Mouse (Mus musculus): ENCODE measurements around the gene Slc23a2. TPM values are rescaled to one million over a fixed set of nuclear protein-coding genes. Genes with fewer than 3 reads are reported as not detected.

Gene Slc23a2
- polyA plus RNA-seq, 1 experiment from 2014 or later, result 11.7 TPM

- H3K4me2 ChIP-seq (ENCODE audit: low read length), result no peak overlapping the region
- no peaks in the 10 kb centered on the region for H3K36me3 ChIP-seq (ENCODE audit: insufficient read depth, low read length)
- 97% methylated on average over 9 of the region's 9 CpGs for WGBS
- H3K9me3 ChIP-seq (replicated peaks; ENCODE audit: low read length), result no peaks in the 10 kb centered on the region
- H3K4me1 ChIP-seq (replicated peaks; ENCODE audit: insufficient read depth, low read length), result no peaks in the 10 kb centered on the region; the same call in 1 of the 2 replicates
- no peak overlapping the region for H3K27ac ChIP-seq
- no peak for TF ChIP-seq CTCF (IDR thresholded peaks at IDR 0.05; ENCODE audit: low read depth)
- DNase-seq (ENCODE audit: low spot score) (no peak), ATAC-seq (replicated peaks; ENCODE audit: low FRiP score, low read depth) (no peak)
- H3K4me3 ChIP-seq (replicated peaks; ENCODE audit: low read depth, low read length), result no peak overlapping the region
- H3K27me3 ChIP-seq (ENCODE audit: insufficient read depth, low read length), result no peaks in the 10 kb centered on the region
- no peak overlapping the region for H3K9ac ChIP-seq (ENCODE audit: low read depth, low read length)
These were observed 35.9 kb downstream of the Slc23a2 start for GRCm38 (mm10) chr2:132108988-132109387.

- Histone ChIP-seq H3K4me3 (replicated peaks; ENCODE audit: low read depth, low read length) (no peak overlapping the region), H3K4me1 (replicated peaks; ENCODE audit: insufficient read depth, low read length) (peaks cover 7% of the 10 kb centered on the region), H3K36me3 (ENCODE audit: insufficient read depth, low read length) (no peaks in the 10 kb centered on the region), H3K27me3 (ENCODE audit: insufficient read depth, low read length) (no peaks in the 10 kb centered on the region), H3K9ac (ENCODE audit: low read depth, low read length) (no peak overlapping the region), H3K9me3 (replicated peaks; ENCODE audit: low read length) (no peaks in the 10 kb centered on the region), H3K4me2 (ENCODE audit: low read length) (no peak overlapping the region; the same call in 1 of the 2 replicates), H3K27ac (no peak overlapping the region)
- ATAC-seq (replicated peaks; ENCODE audit: low FRiP score, low read depth) (no peak), DNase-seq (ENCODE audit: low spot score) (peak; percentile 49)
- TF ChIP-seq CTCF (IDR thresholded peaks at IDR 0.05; ENCODE audit: low read depth), result no peak
- 50% methylated on average over 9 of the region's 9 CpGs for WGBS
These were observed 37.3 kb downstream of the Slc23a2 start for GRCm38 (mm10) chr2:132107611-132108010.

DNA sequence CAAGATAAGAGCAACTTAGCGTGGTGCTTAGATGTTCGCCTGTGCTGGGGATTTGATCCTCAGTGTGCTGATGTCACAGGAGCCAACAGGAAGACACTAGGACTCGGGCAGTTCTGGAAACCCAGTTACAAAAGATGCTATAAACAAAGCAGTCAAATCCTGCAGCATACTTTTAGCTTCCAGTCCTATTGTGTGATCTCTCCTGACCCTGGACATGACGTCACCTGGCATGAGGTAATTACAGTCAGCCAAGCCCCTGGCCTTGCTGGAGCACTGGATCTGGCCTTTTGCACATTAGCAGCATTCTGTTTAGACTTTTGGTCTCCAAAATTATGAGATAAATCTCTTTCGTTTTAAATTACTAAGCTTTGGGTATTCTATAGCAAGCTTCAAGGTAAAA, 38.8 kb downstream of the Slc23a2 start:
- Histone ChIP-seq H3K4me2 (ENCODE audit: low read length) (no peak overlapping the region), H3K9me3 (replicated peaks; ENCODE audit: low read length) (no peaks in the 10 kb centered on the region), H3K27me3 (ENCODE audit: insufficient read depth, low read length) (no peaks in the 10 kb centered on the region), H3K4me1 (replicated peaks; ENCODE audit: insufficient read depth, low read length) (peaks cover 8% of the 10 kb centered on the region), H3K4me3 (replicated peaks; ENCODE audit: low read depth, low read length) (no peak overlapping the region), H3K9ac (ENCODE audit: low read depth, low read length) (no peak overlapping the region), H3K27ac (no peak overlapping the region), H3K36me3 (ENCODE audit: insufficient read depth, low read length) (no peaks in the 10 kb centered on the region)
- WGBS, result 64% methylated on average over 5 of the region's 5 CpGs
- DNase-seq (ENCODE audit: low spot score) (no peak), ATAC-seq (replicated peaks; ENCODE audit: low FRiP score, low read depth) (no peak)
- no peak for TF ChIP-seq CTCF (IDR thresholded peaks at IDR 0.05; ENCODE audit: low read depth)

- WGBS, result 6% methylated on average over 8 of the region's 8 CpGs
- Histone ChIP-seq H3K9me3 (replicated peaks; ENCODE audit: low read length) (no peaks in the 10 kb centered on the region), H3K9ac (ENCODE audit: low read depth, low read length) (no peak overlapping the region), H3K27me3 (ENCODE audit: insufficient read depth, low read length) (no peaks in the 10 kb centered on the region), H3K36me3 (ENCODE audit: insufficient read depth, low read length) (no peaks in the 10 kb centered on the region), H3K27ac (peak overlapping the region; percentile 37; the same call in 1 of the 2 replicates), H3K4me2 (ENCODE audit: low read length) (peak overlapping the region; percentile 25), H3K4me3 (replicated peaks; ENCODE audit: low read depth, low read length) (no peak overlapping the region), H3K4me1 (replicated peaks; ENCODE audit: insufficient read depth, low read length) (peaks cover 10% of the 10 kb centered on the region)
- TF ChIP-seq CTCF (IDR thresholded peaks at IDR 0.05; ENCODE audit: low read depth), result no peak
- ATAC-seq (replicated peaks; ENCODE audit: low FRiP score, low read depth), result peak; percentile 66; the same call in 1 of the 2 replicates
- DNase-seq (ENCODE audit: low spot score), result peak; percentile 77
These were observed 41.6 kb downstream of the Slc23a2 start for GRCm38 (mm10) chr2:132103265-132103664.

DNA sequence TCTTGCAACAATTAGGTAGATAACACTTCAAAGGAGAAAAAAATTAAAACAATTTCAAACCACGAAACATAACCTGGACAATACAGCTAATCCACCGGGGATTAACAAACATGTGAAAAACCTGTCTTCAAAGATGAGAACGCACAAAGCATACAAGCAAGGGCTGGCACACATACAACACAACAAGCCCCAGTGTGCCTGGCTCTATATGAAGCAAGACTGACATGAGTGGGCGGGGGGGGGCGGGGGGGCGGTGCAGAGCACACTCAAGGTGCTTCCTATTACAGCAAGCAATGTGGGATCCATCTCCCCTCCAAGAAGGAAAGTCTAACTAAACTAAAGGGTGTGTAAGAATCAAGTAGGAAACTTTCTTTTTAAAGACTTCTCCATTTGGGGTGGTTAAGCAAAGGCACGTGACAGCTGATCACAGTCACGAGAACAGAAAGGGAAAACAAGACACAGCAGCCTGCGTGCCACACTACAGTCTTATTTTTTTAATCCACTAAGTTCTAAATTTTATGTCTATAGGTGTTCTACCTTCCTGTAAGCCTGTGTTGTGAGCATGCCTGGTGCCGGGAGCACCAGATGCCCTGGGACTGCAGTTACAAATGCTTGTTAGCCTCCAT, 42.3 kb downstream of the Slc23a2 start:
- Histone ChIP-seq H3K27me3 (ENCODE audit: insufficient read depth, low read length) (no peaks in the 10 kb centered on the region), H3K9ac (ENCODE audit: low read depth, low read length) (no peak overlapping the region), H3K36me3 (ENCODE audit: insufficient read depth, low read length) (no peaks in the 10 kb centered on the region), H3K4me2 (ENCODE audit: low read length) (peak overlapping the region; percentile 25), H3K27ac (peak overlapping the region; percentile 37; the same call in 1 of the 2 replicates), H3K4me1 (replicated peaks; ENCODE audit: insufficient read depth, low read length) (peaks cover 10% of the 10 kb centered on the region), H3K4me3 (replicated peaks; ENCODE audit: low read depth, low read length) (no peak overlapping the region), H3K9me3 (replicated peaks; ENCODE audit: low read length) (no peaks in the 10 kb centered on the region)
- TF ChIP-seq CTCF (IDR thresholded peaks at IDR 0.05; ENCODE audit: low read depth), result no peak
- ATAC-seq (replicated peaks; ENCODE audit: low FRiP score, low read depth) (0 out of 2 replicates have a peak, but pooled peaks have one; percentile 5), DNase-seq (ENCODE audit: low spot score) (peak; percentile 38)
- WGBS, result 55% methylated on average over 10 of the region's 10 CpGs

- 57% methylated on average over 9 of the region's 9 CpGs for WGBS
- DNase-seq (ENCODE audit: low spot score) (peak; percentile 51), ATAC-seq (replicated peaks; ENCODE audit: low FRiP score, low read depth) (no peak)
- Histone ChIP-seq H3K36me3 (ENCODE audit: insufficient read depth, low read length) (no peaks in the 10 kb centered on the region), H3K4me3 (replicated peaks; ENCODE audit: low read depth, low read length) (no peak overlapping the region), H3K4me1 (replicated peaks; ENCODE audit: insufficient read depth, low read length) (peaks cover 10% of the 10 kb centered on the region), H3K27ac (no peak overlapping the region), H3K9ac (ENCODE audit: low read depth, low read length) (no peak overlapping the region), H3K27me3 (ENCODE audit: insufficient read depth, low read length) (no peaks in the 10 kb centered on the region), H3K9me3 (replicated peaks; ENCODE audit: low read length) (no peaks in the 10 kb centered on the region), H3K4me2 (ENCODE audit: low read length) (no peak overlapping the region)
- no peak for TF ChIP-seq CTCF (IDR thresholded peaks at IDR 0.05; ENCODE audit: low read depth)
These were observed 45.8 kb downstream of the Slc23a2 start for GRCm38 (mm10) chr2:132098942-132099672.

All from kidney, postnatal 0 days (tissue).